Mouse (Mus musculus): ENCODE data around the gene Gpr157.

The Gpr157 gene

DNA sequence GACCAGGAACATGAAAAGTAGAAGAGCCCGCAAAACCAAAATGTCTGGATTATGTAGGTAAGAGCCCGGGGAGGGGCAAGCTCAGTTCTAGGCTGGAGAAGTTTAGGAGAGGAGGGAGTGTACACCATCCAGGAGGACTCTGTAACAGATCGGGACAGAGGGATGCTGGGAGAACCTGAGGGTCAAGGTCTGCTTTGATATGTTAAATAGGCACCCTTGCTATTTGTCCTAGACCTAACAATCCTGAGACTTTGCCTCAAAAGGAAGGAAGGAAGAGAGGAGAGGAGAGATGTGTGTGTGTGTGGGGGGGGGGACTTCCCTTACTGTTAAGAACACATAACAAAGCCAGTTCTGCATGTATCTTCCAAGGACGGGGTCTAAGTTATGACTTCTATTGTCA lies 68.1 kb downstream of the Gpr157 start:
- DNase-seq: no peak

All from kidney, adult 8-10 months (tissue).